Mouse (Mus musculus) olfactory bulb, adult 2 months (tissue): ENCODE measurements around the gene Ccr7.

Experiments used
- CTCF ChIP-seq: fragments of 200-500 bp; IDR thresholded peaks from 2 replicates; pipeline ENCODE4 v1.5.1; 2012; ENCODE audit warnings: low read depth, mild to moderate bottlenecking, low read length, moderate library complexity; ENCODE audit not compliant: insufficient read depth
- POLR2A ChIP-seq: fragments of 200-500 bp; IDR thresholded peaks from 2 replicates; pipeline ENCODE4 v1.6.1; 2012; ENCODE audit warnings: mild to moderate bottlenecking, low read depth, low read length, moderate library complexity; ENCODE audit not compliant: insufficient read depth

DNA sequence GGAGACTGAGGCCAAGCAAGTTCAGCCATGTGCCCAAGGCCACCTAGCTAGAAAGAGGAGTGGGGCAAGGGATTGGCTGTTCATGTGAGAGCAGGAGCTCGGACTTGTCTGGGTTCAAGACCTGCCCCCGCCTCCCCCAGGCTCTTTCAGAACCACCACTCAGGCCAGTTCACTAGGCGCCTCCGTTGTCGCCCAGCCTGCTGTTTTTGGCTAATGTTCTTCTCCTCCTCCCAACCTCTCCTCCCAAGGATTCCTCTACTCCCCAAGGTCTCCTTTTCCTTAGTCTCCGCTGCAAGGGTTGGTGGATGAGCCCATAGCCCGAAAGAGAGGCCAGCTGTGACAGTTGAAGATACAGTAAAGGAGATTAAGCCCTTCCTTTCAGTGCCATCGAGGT is 19.8 kb downstream of the Ccr7 start:
- no peak for TF ChIP-seq CTCF
- no peak for TF ChIP-seq POLR2A
